Mouse (Mus musculus) T-helper 1 cell (primary cell): ENCODE data around the gene Ddc.

Experiments
- in situ Hi-C: fragments of 300-600 bp; cut with MboI, MseI; formaldehyde crosslinking; loops from one replicate; pipeline ENCODE4 v1.15.1; 2025; ENCODE audit warnings: high pct_unique_total_duplicates

Gene Ddc

DNA sequence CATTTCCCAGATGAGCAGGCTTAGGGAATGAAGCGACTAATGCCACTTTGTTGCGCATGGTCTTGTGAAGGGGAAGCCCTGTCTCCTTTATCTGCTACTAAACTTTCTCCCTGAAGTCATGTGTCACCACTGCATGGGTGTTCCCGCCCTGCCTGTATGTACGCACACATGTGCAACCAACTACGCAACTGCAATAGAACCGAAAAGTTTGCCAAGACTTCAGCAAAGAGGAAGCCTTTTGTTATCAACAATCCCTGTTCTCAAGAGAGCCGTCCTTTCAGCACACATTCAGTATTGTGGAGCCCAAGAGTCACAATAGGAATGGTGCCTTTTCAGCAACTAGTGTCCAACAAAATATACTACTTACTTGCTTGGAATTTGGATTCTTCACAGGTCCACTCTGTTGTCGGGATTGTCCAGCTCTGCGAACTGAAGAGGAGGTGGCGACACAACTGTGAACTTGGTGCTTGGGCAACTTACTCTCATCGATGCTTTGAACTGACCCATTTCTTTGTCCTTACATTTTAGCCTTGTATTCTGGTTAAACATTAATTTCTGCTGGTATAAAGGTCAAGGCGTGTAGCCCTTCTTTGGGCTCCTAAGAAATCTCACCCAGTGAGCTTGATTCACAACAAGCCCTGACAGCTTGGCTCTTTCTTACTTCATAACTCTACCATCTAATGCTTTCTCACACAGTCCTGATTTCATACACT, at the start of gene Ddc:
Ddc (minus strand) TSS at position 500 of the 713 bp plus-strand sequence.
- in situ Hi-C loops = no loop called here

DNA sequence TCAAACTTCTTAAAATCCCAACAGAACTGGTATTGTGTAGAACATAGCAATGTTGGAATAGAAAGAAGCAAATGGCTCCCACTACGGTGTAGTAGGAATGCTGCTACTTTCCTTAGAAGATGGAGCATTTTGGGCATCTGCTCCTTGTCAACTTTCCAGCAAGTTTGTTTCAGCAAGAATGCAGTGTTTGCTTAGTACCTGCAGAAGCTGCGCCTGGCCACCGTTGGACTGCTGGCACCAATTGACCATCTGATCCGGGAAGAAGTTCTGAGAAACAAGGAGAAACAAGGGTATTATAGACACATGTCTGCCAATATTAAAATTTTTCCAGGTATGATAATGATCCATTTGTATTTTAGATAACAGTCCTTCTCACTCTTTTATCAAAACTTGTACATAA, 47.8 kb upstream of the Ddc start:
- in situ Hi-C loops = no loop called here

DNA sequence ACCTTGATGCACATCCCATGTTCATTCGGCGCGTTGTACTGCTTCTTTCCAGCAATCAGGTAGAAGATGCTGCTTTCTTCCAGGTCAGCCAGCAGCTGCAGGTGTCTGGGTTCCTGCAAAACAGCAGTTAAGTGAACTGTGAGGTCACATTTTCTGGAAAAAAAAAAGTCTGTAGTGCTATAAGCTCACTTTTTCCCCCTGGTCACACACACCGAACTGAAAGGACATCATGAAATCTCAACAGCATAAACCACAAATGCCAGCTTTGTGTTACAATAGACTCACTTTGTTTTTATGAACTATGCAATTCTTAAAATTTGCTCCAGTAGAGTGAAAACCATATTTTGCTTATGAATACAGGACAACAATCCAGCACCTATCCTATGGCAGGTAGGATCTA, 46.9 kb upstream of the Ddc start:
- in situ Hi-C loops = no loop called here

DNA sequence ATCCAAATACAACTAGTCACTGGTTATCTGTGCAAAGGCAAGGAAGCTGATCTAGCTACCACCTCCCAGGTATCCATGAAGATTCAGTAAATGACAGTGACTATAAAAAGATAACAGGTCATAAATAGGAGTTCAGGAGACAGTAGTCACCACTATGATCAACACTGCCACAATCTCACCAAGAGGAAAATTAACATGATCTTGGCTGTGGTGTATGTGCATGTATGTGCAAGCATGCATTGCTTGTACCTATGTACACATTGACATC, 46.1 kb upstream of the Ddc start:
- in situ Hi-C loops = no loop called here

DNA sequence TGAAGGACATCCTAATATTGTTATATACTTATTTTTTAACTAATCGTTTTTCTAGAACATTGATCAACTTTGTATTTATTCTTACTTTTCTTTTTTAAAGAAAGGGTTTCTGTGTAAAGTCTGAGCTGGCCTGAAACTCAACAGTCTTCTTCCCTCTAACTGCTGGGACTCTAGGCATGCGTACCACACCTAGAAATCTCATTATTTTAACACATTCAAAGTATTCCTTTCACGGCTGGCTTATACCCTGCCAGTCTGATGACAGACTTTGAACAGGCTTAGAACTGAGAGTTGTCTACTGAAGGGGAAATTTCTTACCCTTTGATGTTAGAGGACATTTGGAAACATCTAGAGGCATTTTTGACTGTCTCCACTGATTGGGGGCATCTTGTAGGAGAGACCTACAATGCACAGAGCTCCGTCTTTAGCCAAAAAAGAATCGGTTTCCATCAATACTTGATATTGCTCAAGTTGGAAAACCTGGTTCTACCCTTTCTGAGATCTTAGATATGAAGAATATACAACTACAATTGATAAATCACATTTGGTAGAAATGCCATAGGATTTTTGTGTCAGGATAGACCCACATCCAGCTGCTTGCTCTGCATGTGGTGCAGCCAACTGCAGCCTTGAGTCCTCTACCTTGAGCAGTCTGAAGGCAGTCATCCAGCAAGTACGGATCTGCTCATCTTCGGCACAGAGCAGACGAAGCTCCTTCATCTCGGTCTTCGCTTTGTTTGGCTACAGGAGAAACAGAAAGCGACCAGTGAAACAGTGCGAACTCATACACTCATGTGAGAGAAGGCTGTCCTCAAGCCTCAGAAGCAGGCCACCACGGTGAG, 45.5 kb upstream of the Ddc start:
- in situ Hi-C loops = no loop called here

DNA sequence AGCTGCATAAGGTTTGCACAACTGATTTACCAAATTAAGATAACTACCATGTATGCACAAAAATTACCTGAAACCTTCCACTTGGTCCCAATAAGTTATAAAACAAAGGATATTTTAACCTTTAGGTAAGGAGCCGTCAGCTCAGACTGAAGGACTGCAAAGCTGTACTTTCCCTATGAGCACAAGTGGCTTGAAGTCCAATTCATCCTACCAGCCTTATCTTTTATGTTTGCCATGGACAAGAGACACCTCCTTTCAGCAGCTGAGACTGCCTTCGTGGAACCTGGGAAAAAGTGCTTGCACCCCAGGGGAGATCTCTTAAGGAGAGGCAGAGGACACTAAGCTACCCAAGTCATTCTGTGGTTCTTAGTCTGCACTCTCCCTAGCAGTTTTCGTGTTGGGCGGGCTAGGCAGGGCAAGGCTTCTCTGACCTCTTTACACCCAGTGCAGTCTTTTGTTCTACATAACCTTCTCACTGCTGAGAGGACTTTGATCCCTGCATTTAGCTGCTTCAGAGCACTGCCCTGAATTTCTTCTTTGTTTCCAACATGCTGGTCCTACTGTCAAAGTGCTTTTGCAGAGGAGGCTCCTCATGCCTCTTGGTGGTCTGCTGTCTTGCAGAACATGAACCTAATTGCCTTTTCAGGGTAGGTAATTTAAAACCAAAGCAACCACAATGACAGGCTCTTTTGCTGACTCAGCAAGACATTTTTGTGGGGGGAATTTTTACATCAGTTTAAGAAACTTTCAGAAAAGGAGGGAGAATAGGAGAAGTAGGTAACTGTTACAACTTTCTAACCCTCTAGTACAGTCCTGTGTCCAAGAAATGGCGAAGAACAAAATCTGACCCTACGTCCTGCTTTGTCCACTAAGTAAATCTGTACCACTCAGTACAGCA, 44.6 kb upstream of the Ddc start:
- in situ Hi-C loops = no loop called here

DNA sequence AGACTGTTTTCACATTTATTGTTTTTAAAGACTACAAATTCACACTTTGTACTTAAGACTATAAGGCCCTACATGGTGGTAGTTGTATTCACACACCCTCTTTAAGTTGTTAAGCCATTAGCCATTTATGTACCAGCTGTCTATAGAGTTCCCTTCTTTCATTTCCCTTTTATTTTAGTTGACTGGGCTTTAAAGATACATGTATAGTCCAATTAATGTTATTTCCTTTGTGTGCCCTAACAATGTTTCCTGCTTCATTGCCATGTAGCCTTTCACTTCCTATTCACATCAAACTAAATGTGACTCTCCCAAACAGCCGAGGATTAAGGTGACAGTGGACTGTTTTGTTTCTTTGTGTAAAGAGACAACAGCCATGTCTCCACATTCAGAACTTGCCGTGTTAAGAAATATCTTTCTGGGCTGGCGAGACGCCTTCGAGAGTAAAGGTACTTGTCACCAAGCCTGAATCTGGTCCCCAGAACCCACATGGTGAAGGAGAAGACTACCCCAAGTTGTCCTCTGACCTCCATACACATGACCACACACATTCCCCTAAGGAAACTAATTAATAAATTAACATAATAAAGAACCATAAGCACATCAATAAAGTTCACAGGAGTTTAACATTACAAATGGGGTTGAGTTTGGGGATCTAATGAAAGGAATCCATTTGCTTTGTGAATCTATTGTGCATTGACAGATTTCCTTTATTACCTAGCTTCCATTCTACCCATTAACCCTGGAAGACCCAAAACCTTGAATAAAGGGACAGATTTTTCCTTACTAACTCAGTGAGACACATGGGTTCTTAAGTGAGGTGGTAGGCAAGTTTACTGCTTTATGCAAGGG, 43.1 kb upstream of the Ddc start:
- in situ Hi-C loops = no loop called here

DNA sequence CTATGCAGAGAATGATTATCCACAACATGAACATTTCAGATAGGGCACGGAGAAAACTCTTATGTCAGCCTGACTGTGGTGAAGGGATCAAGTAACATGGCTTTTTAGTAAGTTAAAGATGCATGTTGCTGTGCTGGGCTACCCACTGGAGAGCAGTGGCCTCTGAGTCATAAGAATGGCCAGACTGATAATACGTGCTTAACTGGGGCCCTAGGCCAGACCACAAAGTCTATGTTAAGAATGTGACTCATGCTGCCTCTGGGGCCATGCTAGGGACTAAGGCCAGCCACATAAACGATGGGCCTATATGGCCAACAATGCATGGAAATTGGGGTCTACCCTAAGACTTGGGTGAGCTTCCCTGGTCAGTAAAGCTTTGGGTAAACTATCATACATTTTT, 41.7 kb upstream of the Ddc start:
- in situ Hi-C loops = no loop called here

DNA sequence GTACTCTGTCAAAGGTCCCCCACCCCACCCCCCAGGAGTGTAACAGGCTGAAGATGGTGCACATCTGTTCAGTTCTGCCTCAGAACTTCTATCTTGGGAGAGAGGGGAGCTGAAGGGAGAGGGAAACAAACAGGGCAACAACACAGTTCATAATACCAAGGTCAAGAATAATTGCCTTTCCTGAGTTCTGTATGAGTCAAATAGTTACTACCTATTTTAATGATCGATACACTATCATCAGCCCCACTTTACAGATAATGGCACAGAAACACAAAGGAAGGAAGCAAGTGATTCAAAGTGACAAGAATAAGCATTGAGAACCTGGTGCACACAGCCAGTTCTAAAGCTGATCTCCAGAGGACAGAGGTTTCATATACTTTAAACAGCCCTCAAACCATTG, 40.6 kb upstream of the Ddc start:
- in situ Hi-C loops = no loop called here

DNA sequence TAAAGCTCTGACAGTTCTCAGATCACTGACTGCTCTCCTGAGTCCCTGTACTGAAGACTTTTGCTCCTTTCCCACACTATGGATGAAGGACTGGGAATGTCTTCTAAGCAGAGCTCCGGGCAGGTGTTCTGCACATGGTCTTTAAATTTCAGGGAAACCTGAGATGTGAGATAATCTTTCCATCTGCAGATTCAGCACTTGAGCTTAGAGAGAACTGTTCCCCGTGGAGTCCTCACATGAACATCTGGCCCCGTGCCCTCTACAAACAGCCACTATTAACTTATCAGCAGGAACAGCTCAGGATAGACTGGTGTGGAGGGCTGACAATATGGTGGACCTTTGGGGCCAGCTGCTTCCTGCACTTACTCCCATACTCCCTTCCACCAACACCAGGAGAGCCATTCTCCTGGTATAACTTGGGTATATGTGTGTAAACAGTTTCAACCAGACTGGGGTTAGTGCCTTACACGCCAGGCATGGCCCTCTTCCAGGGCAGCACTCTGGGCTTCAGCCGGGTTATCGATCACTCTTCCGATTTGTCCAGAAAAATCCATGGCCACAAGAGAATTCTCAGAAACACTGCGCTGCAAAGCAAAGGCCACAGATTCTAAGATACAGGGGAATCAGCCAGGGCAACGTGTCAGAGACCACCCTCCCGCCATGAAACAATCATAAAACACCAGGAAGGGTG, 39.5 kb upstream of the Ddc start:
- in situ Hi-C loops = no loop called here

DNA sequence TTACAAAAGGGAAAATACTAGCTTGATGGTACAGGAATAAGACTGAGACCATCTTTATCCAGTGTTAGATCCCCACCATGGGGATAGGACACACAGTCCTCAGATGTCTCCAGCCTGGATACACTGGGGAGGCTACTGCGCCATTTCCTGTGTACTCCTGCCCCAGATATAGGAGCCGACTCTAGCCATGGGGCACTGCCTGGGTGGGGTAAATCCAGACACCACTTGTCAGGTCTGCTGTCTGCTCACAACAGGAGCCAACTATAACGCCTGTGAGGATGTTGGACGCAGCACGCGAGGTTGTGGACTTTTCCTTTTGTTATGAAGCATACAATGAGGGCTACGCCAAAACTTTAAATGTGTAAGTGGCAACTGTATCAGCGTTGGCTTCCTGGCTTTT, 36.9 kb upstream of the Ddc start:
- in situ Hi-C loops = no loop called here

DNA sequence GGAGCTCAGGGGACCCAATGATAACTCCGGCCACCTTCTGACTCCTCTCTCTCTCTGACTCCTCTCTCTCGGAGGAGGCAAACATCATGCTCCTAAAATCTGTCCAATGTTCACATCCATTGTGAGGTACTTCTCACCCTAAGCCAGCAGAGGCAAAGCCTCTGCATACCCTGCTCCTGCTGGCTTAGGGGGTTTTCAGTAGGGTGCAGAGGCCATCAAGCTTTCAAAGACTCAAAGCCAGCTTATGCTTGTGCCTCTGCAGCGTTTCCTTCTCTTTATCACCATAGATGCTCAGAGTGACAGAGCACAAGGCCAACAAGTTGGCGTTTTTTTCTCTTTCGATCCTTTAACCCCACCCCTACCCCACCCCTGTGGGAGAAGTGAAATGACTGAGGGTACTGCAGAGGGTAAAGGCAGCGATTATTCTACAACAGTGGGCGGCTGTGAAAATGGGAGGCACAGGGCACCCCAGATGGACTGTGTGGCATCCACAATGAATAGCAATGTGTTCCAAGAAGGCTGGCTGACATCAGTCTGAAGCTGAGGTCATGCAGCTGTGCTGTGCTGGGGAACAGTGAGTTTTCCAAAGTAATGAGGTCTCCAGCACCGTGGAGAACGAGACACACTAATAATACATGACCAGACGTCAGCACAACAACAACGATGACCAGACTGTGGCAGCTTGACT, 34.3 kb upstream of the Ddc start:
- in situ Hi-C loops = no loop called here

DNA sequence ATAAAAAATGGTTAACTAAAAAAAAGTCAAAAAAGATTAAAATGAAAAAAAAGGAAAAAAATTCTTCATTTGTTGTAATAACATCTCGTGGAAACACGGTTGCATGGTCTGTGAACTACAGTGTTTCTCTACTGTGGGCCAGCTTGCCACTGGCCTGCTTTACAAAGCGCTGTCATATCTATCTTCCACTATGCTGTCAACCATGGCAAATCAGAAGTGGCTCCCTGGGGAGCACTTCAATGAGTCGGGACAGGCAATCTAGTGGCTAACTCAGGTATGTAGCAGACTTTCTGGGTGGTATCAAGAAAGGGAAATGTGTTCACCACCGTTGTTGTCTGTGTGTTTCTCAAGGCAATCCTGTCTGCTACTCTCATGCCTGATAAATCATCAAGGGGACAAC, 33.7 kb upstream of the Ddc start:
- in situ Hi-C loops = no loop called here

DNA sequence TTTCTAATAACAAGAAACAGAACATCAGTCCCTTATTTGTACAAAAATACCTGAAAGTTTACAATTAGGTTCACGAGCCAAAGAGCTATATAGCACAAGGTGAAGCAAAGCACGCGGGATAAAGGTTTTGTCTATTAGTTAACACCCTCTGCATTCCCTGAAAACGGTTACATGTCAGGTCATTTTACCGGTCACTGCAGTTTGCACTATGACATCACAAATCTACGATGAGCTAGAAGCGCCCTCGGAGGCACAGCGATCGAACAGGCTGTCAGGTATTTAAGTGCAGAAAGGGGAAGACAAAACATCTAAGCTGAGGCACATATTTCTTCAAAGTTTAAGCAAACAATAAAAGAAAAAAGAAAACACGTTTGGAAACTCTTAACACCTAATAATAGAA, 32.6 kb upstream of the Ddc start:
- in situ Hi-C loops = no loop called here

DNA sequence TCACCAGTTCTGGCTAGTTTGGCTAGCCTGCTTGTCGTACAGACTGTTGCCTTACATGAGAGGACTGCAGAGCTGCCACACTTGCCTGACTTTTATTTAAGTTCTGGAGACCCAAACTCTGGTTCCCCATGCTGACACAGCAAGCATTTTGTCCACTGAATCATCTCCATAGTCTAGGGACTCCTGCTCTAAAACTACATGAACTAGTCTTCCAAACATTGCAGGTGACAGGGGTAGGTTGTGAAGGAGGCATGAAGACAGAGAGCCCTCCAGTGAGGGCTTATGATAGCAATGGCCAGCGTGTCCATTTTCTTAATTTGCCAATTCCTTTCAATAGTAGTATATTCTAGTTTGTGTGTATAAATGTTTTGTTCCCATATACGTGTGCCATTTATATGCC, 31.1 kb upstream of the Ddc start:
- in situ Hi-C loops = no loop called here

DNA sequence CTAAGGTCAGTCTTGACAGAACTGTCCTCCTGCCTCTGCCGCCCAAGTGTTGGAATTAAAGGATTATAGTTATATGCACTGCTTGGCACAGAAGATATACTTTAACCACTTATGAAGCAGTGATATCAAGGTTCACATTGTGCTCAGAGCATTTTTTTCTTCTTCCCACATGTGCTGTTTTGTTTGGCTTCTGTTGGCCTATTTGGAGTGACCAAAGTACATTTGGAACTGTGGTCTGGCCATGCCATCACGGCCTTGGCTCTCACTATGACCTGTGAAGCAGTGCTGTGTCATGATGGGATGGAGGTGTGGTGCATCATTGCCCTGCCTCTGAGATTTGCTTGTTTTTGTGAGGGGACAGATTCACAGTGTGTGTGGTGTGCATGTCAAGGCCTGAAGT, 30.6 kb upstream of the Ddc start:
- in situ Hi-C loops = no loop called here

DNA sequence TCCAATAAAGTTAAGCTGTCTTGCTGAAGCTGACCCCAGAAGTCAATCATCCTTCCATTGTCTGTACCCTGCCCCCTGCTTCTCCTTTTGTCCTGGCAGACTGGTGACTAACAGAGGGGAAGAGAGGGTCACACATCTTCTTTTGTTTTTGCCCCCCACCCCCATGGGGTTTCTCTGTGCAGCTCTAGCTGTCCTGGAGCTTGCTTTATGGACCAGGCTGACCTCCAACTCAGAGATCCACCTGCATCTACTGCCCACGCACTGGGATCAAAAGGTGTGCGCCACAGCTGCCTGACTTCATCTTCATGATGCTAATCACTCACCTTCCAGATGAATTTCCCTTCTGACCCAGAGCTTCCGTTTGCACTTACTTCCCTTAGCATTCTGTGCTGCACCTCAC, 26.0 kb upstream of the Ddc start:
- in situ Hi-C loops = no loop called here

DNA sequence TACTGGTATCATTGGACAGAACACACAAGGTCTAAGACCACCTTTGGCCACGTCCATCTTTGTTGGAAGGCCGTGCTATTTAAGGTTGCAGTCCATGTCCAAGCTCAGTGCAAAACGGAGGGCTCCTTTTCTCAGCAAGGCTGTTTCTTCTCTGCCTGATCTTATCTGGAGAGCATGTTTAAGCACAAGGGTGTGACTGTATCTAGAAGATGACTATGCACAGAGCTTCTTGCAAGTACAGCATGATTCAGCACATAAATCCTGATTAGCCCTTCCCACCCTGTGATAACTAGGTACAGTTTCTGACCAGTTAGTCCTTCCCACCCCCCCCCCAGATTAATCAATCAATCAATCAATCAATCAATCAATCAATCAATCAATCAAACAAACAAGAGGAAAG, 25.4 kb upstream of the Ddc start:
- in situ Hi-C loops = no loop called here

DNA sequence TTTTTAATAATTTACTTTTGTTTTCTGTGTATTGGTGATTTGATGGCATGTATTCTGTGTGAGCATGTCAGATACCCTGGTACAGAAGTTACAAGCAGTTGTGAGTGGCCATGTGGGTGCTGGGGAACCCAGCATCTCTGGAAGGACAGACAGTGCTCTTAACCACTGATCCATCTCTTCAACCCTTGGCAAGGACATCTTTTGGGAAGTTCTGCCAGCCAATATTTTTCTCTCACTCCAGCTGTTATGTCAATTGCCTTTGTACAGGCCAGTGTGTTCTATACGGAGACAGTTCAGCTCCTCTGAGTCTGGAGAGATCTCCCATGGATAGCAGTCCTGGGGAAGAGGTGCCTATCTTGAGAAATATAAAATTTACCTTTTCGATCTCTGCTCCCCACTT, 24.2 kb upstream of the Ddc start:
- in situ Hi-C loops = no loop called here

DNA sequence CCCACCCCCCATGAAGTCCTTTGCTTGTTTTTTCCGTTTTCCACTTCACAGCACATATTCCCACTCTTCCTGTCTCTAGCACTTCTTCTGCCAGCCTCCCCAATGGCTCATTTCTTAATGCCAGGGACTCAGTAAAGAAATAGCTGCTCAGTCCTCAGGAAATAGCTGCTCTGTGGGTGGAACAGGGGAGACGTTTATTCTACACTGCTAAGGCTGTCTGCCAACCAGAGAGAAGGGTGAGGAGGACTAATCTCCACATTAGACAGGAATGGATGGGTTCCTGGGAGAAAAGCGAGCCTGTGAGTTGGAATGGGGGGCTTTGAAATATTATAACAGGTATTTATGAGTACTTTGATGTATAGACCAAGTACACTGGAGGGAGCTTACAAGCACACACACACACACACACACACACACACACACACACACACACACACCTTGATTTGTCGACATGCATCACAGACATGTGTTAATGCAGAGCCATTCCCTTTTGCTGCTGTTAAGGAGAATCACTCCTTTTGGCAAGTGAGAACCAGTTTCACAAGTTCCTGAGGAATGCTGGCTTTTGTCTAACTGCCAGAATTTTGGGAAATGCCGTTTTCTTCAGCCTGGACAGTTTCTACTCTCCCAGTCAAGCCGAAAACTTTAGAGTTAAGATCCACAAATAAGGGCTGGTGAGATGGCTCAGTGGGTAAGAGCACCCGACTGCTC, 9.9 kb upstream of the Ddc start:
- in situ Hi-C loops = no loop called here
